Mouse (Mus musculus) midbrain, embryonic 10.5 days (tissue): Measurements from ENCODE around the gene Marveld1. TPM values are rescaled to one million over a fixed set of nuclear protein-coding genes. Genes with fewer than 3 reads are reported as not detected.

Experiments used
- DNase-seq: peaks from one replicate; pipeline ENCODE4 v3.0.0-alpha.2; 2017; ENCODE audit warnings: low spot score
- H3K27ac ChIP-seq: fragments of 300-500 bp; sonication (generic); replicated peaks from 2 replicates; pipeline ENCODE4 v1.5.1; 2016; ENCODE audit warnings: mild to moderate bottlenecking
- H3K27me3 ChIP-seq: fragments of 300-500 bp; sonication (generic); 2 replicates; pipeline ENCODE4 v1.6.1; 2016; ENCODE audit warnings: low read depth, mild to moderate bottlenecking; ENCODE audit not compliant: poor library complexity, severe bottlenecking
- H3K36me3 ChIP-seq: fragments of 300-500 bp; sonication (generic); 2 replicates; pipeline ENCODE4 v1.6.1; 2016; ENCODE audit warnings: mild to moderate bottlenecking, moderate library complexity
- H3K4me1 ChIP-seq: fragments of 300-500 bp; sonication (generic); 2 replicates; pipeline ENCODE4 v1.6.1; 2016
- H3K4me3 ChIP-seq: fragments of 300-500 bp; sonication (generic); 2 replicates; pipeline ENCODE4 v1.5.1; 2016; ENCODE audit warnings: mild to moderate bottlenecking, moderate library complexity
- H3K9me3 ChIP-seq: fragments of 300-500 bp; sonication (generic); replicated peaks from 2 replicates; pipeline ENCODE4 v1.6.1; 2016; ENCODE audit warnings: mild to moderate bottlenecking
- WGBS: fragments of 180-500 bp; shearing (Covaris S2); methylation state at CpG from one replicate; pipeline ENCODE4 v1.1.7; 2016; 5-methylcytosine and 5-hydroxymethylcytosine counted together
- polyA plus RNA-seq: library from polyadenylated mRNA; unstranded; fragments of >200 nt; fragmentation: Nextera tagmentation; extraction: Ambion mirVana; gene quantifications from 2 replicates; pipeline ENCODE4 v1.2.1, GENCODE M21; 2016

Gene Marveld1
- polyA plus RNA-seq, result 3.2 and 3.6 TPM in 2 replicates

- H3K4me3 ChIP-seq, result peak within 1 kb of the TSS; percentile 60
- peaks cover 28% of the 10 kb centered on the region for H3K4me1 ChIP-seq
- peak; percentile 60 for DNase-seq
- no peaks in the 10 kb centered on the region for H3K9me3 ChIP-seq
- under 1% methylated on average over 55 of the region's 57 CpGs for WGBS
- H3K27me3 ChIP-seq, result peaks cover 51% of the 10 kb centered on the region
- H3K36me3 ChIP-seq, result no peaks in the 10 kb centered on the region
- H3K27ac ChIP-seq, result peak within 1 kb of the TSS; percentile 85
These were observed at the start of gene Marveld1 for GRCm38 (mm10) chr19:42147170-42147768. Gene Marveld1, plus strand, starts transcription at chr19:42147400.

GRCm38 (mm10) chr19:42099406-42099805, 47.8 kb upstream of the Marveld1 start:
- peaks cover 59% of the 10 kb centered on the region for H3K36me3 ChIP-seq
- WGBS, result 88% methylated on average over 3 of the region's 3 CpGs
- DNase-seq, result no peak

GRCm38 (mm10) chr19:42104681-42105080, 42.5 kb upstream of the Marveld1 start:
- 96% methylated on average over 9 of the region's 9 CpGs for WGBS
- H3K4me3 ChIP-seq, result no peak overlapping the region
- no peaks in the 10 kb centered on the region for H3K27me3 ChIP-seq
- no peaks in the 10 kb centered on the region for H3K4me1 ChIP-seq
- H3K9me3 ChIP-seq, result no peaks in the 10 kb centered on the region
- no peak overlapping the region for H3K27ac ChIP-seq
- peaks cover 67% of the 10 kb centered on the region for H3K36me3 ChIP-seq
- no peak for DNase-seq

More at GRCm38 (mm10) chr19:42099406-42099805, 47.8 kb upstream of the Marveld1 start:
- no peaks in the 10 kb centered on the region for H3K27me3 ChIP-seq
- H3K4me3 ChIP-seq, result no peak overlapping the region
- no peaks in the 10 kb centered on the region for H3K9me3 ChIP-seq
- H3K27ac ChIP-seq, result no peak overlapping the region
- no peaks in the 10 kb centered on the region for H3K4me1 ChIP-seq

- Histone ChIP-seq H3K36me3 (peaks cover 84% of the 10 kb centered on the region), H3K27ac (no peak overlapping the region)
These were observed 31.3 kb upstream of the Marveld1 start for GRCm38 (mm10) chr19:42115783-42116335.

GRCm38 (mm10) chr19:42118142-42118541, 29.1 kb upstream of the Marveld1 start:
- no peak overlapping the region for H3K4me3 ChIP-seq
- no peaks in the 10 kb centered on the region for H3K4me1 ChIP-seq
- no peaks in the 10 kb centered on the region for H3K9me3 ChIP-seq
- H3K27ac ChIP-seq, result no peak overlapping the region
- H3K36me3 ChIP-seq, result peaks cover 96% of the 10 kb centered on the region
- WGBS, result 93% methylated on average over 9 of the region's 9 CpGs
- DNase-seq, result no peak
- H3K27me3 ChIP-seq, result no peaks in the 10 kb centered on the region

More at GRCm38 (mm10) chr19:42115783-42116335, 31.3 kb upstream of the Marveld1 start:
- WGBS, result 92% methylated on average over 4 of the region's 4 CpGs
- DNase-seq, result no peak
- Histone ChIP-seq H3K4me1 (no peaks in the 10 kb centered on the region), H3K27me3 (no peaks in the 10 kb centered on the region), H3K4me3 (no peak overlapping the region), H3K9me3 (no peaks in the 10 kb centered on the region)

- Histone ChIP-seq H3K4me1 (no peaks in the 10 kb centered on the region), H3K9me3 (no peaks in the 10 kb centered on the region), H3K27me3 (no peaks in the 10 kb centered on the region), H3K27ac (no peak overlapping the region), H3K36me3 (peaks cover 96% of the 10 kb centered on the region), H3K4me3 (no peak overlapping the region)
- DNase-seq, result no peak
- WGBS, result 89% methylated on average over 5 of the region's 5 CpGs
These were observed 28.6 kb upstream of the Marveld1 start for GRCm38 (mm10) chr19:42118596-42118995.

- 95% methylated on average over 8 of the region's 8 CpGs for WGBS
- Histone ChIP-seq H3K27me3 (no peaks in the 10 kb centered on the region), H3K4me1 (no peaks in the 10 kb centered on the region), H3K36me3 (peaks cover 94% of the 10 kb centered on the region), H3K4me3 (no peak overlapping the region), H3K27ac (no peak overlapping the region), H3K9me3 (no peaks in the 10 kb centered on the region)
- DNase-seq, result no peak
These were observed 26.7 kb upstream of the Marveld1 start for GRCm38 (mm10) chr19:42120451-42120850.

- WGBS, result 87% methylated on average over 13 of the region's 13 CpGs
- Histone ChIP-seq H3K27ac (no peak overlapping the region), H3K27me3 (peaks cover 20% of the 10 kb centered on the region), H3K36me3 (peaks cover 53% of the 10 kb centered on the region), H3K4me3 (no peak overlapping the region), H3K4me1 (peaks cover 18% of the 10 kb centered on the region), H3K9me3 (no peaks in the 10 kb centered on the region)
- DNase-seq, result no peak
These were observed 22.5 kb upstream of the Marveld1 start for GRCm38 (mm10) chr19:42124684-42125083.

- H3K27ac ChIP-seq, result no peak overlapping the region
- peaks cover 43% of the 10 kb centered on the region for H3K36me3 ChIP-seq
- no peak for DNase-seq
- H3K4me1 ChIP-seq, result peaks cover 25% of the 10 kb centered on the region
- WGBS, result 87% methylated on average over 11 of the region's 11 CpGs
- H3K4me3 ChIP-seq, result no peak overlapping the region
- H3K9me3 ChIP-seq, result no peaks in the 10 kb centered on the region
- peaks cover 30% of the 10 kb centered on the region for H3K27me3 ChIP-seq
These were observed 21.5 kb upstream of the Marveld1 start for GRCm38 (mm10) chr19:42125501-42126218.

- no peak overlapping the region for H3K27ac ChIP-seq
- H3K36me3 ChIP-seq, result peaks cover 38% of the 10 kb centered on the region
- WGBS, result 95% methylated on average over 6 of the region's 6 CpGs
- H3K4me1 ChIP-seq, result peaks cover 28% of the 10 kb centered on the region
- no peak overlapping the region for H3K4me3 ChIP-seq
- peaks cover 30% of the 10 kb centered on the region for H3K27me3 ChIP-seq
- no peaks in the 10 kb centered on the region for H3K9me3 ChIP-seq
- DNase-seq, result no peak
These were observed 21.0 kb upstream of the Marveld1 start for GRCm38 (mm10) chr19:42126219-42126605.

- no peak for DNase-seq
- Histone ChIP-seq H3K27me3 (peaks cover 30% of the 10 kb centered on the region), H3K9me3 (no peaks in the 10 kb centered on the region), H3K4me1 (peaks cover 28% of the 10 kb centered on the region), H3K4me3 (no peak overlapping the region), H3K36me3 (peaks cover 30% of the 10 kb centered on the region), H3K27ac (no peak overlapping the region)
- WGBS, result 91% methylated on average over 5 of the region's 5 CpGs
These were observed 20.2 kb upstream of the Marveld1 start for GRCm38 (mm10) chr19:42127024-42127423.

GRCm38 (mm10) chr19:42128052-42128740, 19.0 kb upstream of the Marveld1 start:
- WGBS, result 5% methylated on average over 23 of the region's 23 CpGs
- H3K4me1 ChIP-seq, result peaks cover 28% of the 10 kb centered on the region
- peak overlapping the region; percentile 75 for H3K4me3 ChIP-seq
- H3K27ac ChIP-seq, result peak overlapping the region; percentile 88
- DNase-seq, result no peak
- no peaks in the 10 kb centered on the region for H3K9me3 ChIP-seq
- H3K36me3 ChIP-seq, result peaks cover 19% of the 10 kb centered on the region
- H3K27me3 ChIP-seq, result peaks cover 30% of the 10 kb centered on the region
